Mouse (Mus musculus): ENCODE results near the gene Iqcf1. TPM values are rescaled to one million over a fixed set of nuclear protein-coding genes. Genes with fewer than 3 reads are reported as not detected.

Gene Iqcf1
- polyA plus RNA-seq, 1 experiment from 2014 or later = not detected

GRCm38 (mm10) chr9:106454888-106455681 lies 44.7 kb upstream of the Iqcf1 start:
- peak; percentile 76 for DNase-seq
- ATAC-seq (ENCODE audit: low FRiP score, low TSS enrichment) = peak; percentile 36
- under 1% methylated on average over 17 of the region's 17 CpGs for WGBS
- peaks cover 48% of the 10 kb centered on the region for H3K4me1 ChIP-seq (ENCODE audit: control insufficient read depth, insufficient read depth, low read length)
- peak overlapping the region; percentile 80 for H3K4me3 ChIP-seq (replicated peaks; ENCODE audit: low read depth, low read length)
- peaks cover 10% of the 10 kb centered on the region for H3K36me3 ChIP-seq (ENCODE audit: control insufficient read depth, insufficient read depth, low read length)
- H3K9me3 ChIP-seq (ENCODE audit: control insufficient read depth, low read length) = no peaks in the 10 kb centered on the region
- H3K27ac ChIP-seq (replicated peaks; ENCODE audit: low read depth, low read length) = peak overlapping the region; percentile 96
- H3K9ac ChIP-seq (replicated peaks; ENCODE audit: low read length) = peak overlapping the region; percentile 95
- H3K4me2 ChIP-seq (ENCODE audit: low read length) = peak overlapping the region; percentile 100
- no peaks in the 10 kb centered on the region for H3K27me3 ChIP-seq (ENCODE audit: control insufficient read depth, insufficient read depth, low read length)

GRCm38 (mm10) chr9:106456325-106457162 lies 43.2 kb upstream of the Iqcf1 start:
- H3K36me3 ChIP-seq (ENCODE audit: control insufficient read depth, insufficient read depth, low read length) = peaks cover 23% of the 10 kb centered on the region
- no peaks in the 10 kb centered on the region for H3K27me3 ChIP-seq (ENCODE audit: control insufficient read depth, insufficient read depth, low read length)
- ATAC-seq (ENCODE audit: low FRiP score, low TSS enrichment) (no peak), DNase-seq (peak; percentile 70)
- H3K4me3 ChIP-seq (replicated peaks; ENCODE audit: low read depth, low read length) = peak overlapping the region; percentile 80
- peaks cover 48% of the 10 kb centered on the region for H3K4me1 ChIP-seq (ENCODE audit: control insufficient read depth, insufficient read depth, low read length)
- peak overlapping the region; percentile 100 for H3K4me2 ChIP-seq (ENCODE audit: low read length)
- H3K9ac ChIP-seq (replicated peaks; ENCODE audit: low read length) = peak overlapping the region; percentile 95
- WGBS = 19% methylated on average over 15 of the region's 15 CpGs
- H3K27ac ChIP-seq (replicated peaks; ENCODE audit: low read depth, low read length) = peak overlapping the region; percentile 96
- no peaks in the 10 kb centered on the region for H3K9me3 ChIP-seq (ENCODE audit: control insufficient read depth, low read length)

- 30% methylated on average over 9 of the region's 9 CpGs for WGBS
- no peak for ATAC-seq (ENCODE audit: low FRiP score, low TSS enrichment)
- Histone ChIP-seq H3K27ac (replicated peaks; ENCODE audit: low read depth, low read length) (peak overlapping the region; percentile 96), H3K4me1 (ENCODE audit: control insufficient read depth, insufficient read depth, low read length) (peaks cover 48% of the 10 kb centered on the region), H3K4me3 (replicated peaks; ENCODE audit: low read depth, low read length) (peak overlapping the region; percentile 80), H3K9ac (replicated peaks; ENCODE audit: low read length) (peak overlapping the region; percentile 95), H3K27me3 (ENCODE audit: control insufficient read depth, insufficient read depth, low read length) (no peaks in the 10 kb centered on the region), H3K9me3 (ENCODE audit: control insufficient read depth, low read length) (no peaks in the 10 kb centered on the region), H3K4me2 (ENCODE audit: low read length) (peak overlapping the region; percentile 100), H3K36me3 (ENCODE audit: control insufficient read depth, insufficient read depth, low read length) (peaks cover 30% of the 10 kb centered on the region)
- DNase-seq = no peak
Observed at GRCm38 (mm10) chr9:106457163-106457559, 42.6 kb upstream of the Iqcf1 start.

GRCm38 (mm10) chr9:106457920-106458319 lies 41.8 kb upstream of the Iqcf1 start:
- Histone ChIP-seq H3K9ac (replicated peaks; ENCODE audit: low read length) (peak overlapping the region; percentile 95; the same call in 1 of the 2 replicates), H3K27me3 (ENCODE audit: control insufficient read depth, insufficient read depth, low read length) (no peaks in the 10 kb centered on the region), H3K4me1 (ENCODE audit: control insufficient read depth, insufficient read depth, low read length) (peaks cover 42% of the 10 kb centered on the region), H3K27ac (replicated peaks; ENCODE audit: low read depth, low read length) (peak overlapping the region; percentile 96), H3K4me2 (ENCODE audit: low read length) (peak overlapping the region; percentile 100), H3K9me3 (ENCODE audit: control insufficient read depth, low read length) (no peaks in the 10 kb centered on the region), H3K4me3 (replicated peaks; ENCODE audit: low read depth, low read length) (no peak overlapping the region), H3K36me3 (ENCODE audit: control insufficient read depth, insufficient read depth, low read length) (peaks cover 36% of the 10 kb centered on the region)
- no peak for ATAC-seq (ENCODE audit: low FRiP score, low TSS enrichment)
- DNase-seq = no peak
- WGBS = 47% methylated on average over 5 of the region's 5 CpGs

- H3K27ac ChIP-seq (replicated peaks; ENCODE audit: low read depth, low read length) = no peak overlapping the region
- peak overlapping the region; percentile 21; the same call in 1 of the 2 replicates for H3K9ac ChIP-seq (replicated peaks; ENCODE audit: low read length)
- no peak for DNase-seq
- peaks cover 49% of the 10 kb centered on the region for H3K4me1 ChIP-seq (ENCODE audit: control insufficient read depth, insufficient read depth, low read length)
- no peaks in the 10 kb centered on the region for H3K9me3 ChIP-seq (ENCODE audit: control insufficient read depth, low read length)
- H3K36me3 ChIP-seq (ENCODE audit: control insufficient read depth, insufficient read depth, low read length) = peaks cover 53% of the 10 kb centered on the region
- ATAC-seq (ENCODE audit: low FRiP score, low TSS enrichment) = no peak
- no peak overlapping the region for H3K4me2 ChIP-seq (ENCODE audit: low read length)
- 83% methylated on average over 15 of the region's 15 CpGs for WGBS
- H3K4me3 ChIP-seq (replicated peaks; ENCODE audit: low read depth, low read length) = no peak overlapping the region
- no peaks in the 10 kb centered on the region for H3K27me3 ChIP-seq (ENCODE audit: control insufficient read depth, insufficient read depth, low read length)
Observed at GRCm38 (mm10) chr9:106459946-106460345, 39.8 kb upstream of the Iqcf1 start.

- peaks cover 53% of the 10 kb centered on the region for H3K36me3 ChIP-seq (ENCODE audit: control insufficient read depth, insufficient read depth, low read length)
- no peaks in the 10 kb centered on the region for H3K27me3 ChIP-seq (ENCODE audit: control insufficient read depth, insufficient read depth, low read length)
- H3K4me1 ChIP-seq (ENCODE audit: control insufficient read depth, insufficient read depth, low read length) = peaks cover 49% of the 10 kb centered on the region
- no peak overlapping the region for H3K4me2 ChIP-seq (ENCODE audit: low read length)
- no peak for DNase-seq
- WGBS = 77% methylated on average over 18 of the region's 18 CpGs
- H3K9ac ChIP-seq (replicated peaks; ENCODE audit: low read length) = no peak overlapping the region
- H3K9me3 ChIP-seq (ENCODE audit: control insufficient read depth, low read length) = no peaks in the 10 kb centered on the region
- H3K4me3 ChIP-seq (replicated peaks; ENCODE audit: low read depth, low read length) = no peak overlapping the region
- ATAC-seq (ENCODE audit: low FRiP score, low TSS enrichment) = no peak
- no peak overlapping the region for H3K27ac ChIP-seq (replicated peaks; ENCODE audit: low read depth, low read length)
Observed at GRCm38 (mm10) chr9:106460401-106461025, 39.3 kb upstream of the Iqcf1 start.

- ATAC-seq (ENCODE audit: low FRiP score, low TSS enrichment) = no peak
- Histone ChIP-seq H3K27ac (replicated peaks; ENCODE audit: low read depth, low read length) (no peak overlapping the region), H3K4me1 (ENCODE audit: control insufficient read depth, insufficient read depth, low read length) (peaks cover 49% of the 10 kb centered on the region), H3K9me3 (ENCODE audit: control insufficient read depth, low read length) (no peaks in the 10 kb centered on the region), H3K9ac (replicated peaks; ENCODE audit: low read length) (no peak overlapping the region), H3K4me2 (ENCODE audit: low read length) (no peak overlapping the region), H3K27me3 (ENCODE audit: control insufficient read depth, insufficient read depth, low read length) (no peaks in the 10 kb centered on the region), H3K4me3 (replicated peaks; ENCODE audit: low read depth, low read length) (no peak overlapping the region), H3K36me3 (ENCODE audit: control insufficient read depth, insufficient read depth, low read length) (peaks cover 53% of the 10 kb centered on the region)
- DNase-seq = no peak
- 96% methylated on average over 9 of the region's 9 CpGs for WGBS
Observed at GRCm38 (mm10) chr9:106461026-106461415, 38.7 kb upstream of the Iqcf1 start.

- H3K27ac ChIP-seq (replicated peaks; ENCODE audit: low read depth, low read length) = no peak overlapping the region
- H3K9ac ChIP-seq (replicated peaks; ENCODE audit: low read length) = no peak overlapping the region
- ATAC-seq (ENCODE audit: low FRiP score, low TSS enrichment) (no peak), DNase-seq (no peak)
- peaks cover 42% of the 10 kb centered on the region for H3K4me1 ChIP-seq (ENCODE audit: control insufficient read depth, insufficient read depth, low read length)
- no peaks in the 10 kb centered on the region for H3K27me3 ChIP-seq (ENCODE audit: control insufficient read depth, insufficient read depth, low read length)
- WGBS = 83% methylated on average over 16 of the region's 16 CpGs
- H3K9me3 ChIP-seq (ENCODE audit: control insufficient read depth, low read length) = no peaks in the 10 kb centered on the region
- peaks cover 53% of the 10 kb centered on the region for H3K36me3 ChIP-seq (ENCODE audit: control insufficient read depth, insufficient read depth, low read length)
- H3K4me3 ChIP-seq (replicated peaks; ENCODE audit: low read depth, low read length) = no peak overlapping the region
- no peak overlapping the region for H3K4me2 ChIP-seq (ENCODE audit: low read length)
Observed at GRCm38 (mm10) chr9:106461641-106462429, 37.9 kb upstream of the Iqcf1 start.
